Mouse (Mus musculus) thymus, adult 2 months (tissue): ENCODE data around the gene Fam222b. TPM values are rescaled to one million over a fixed set of nuclear protein-coding genes. Genes with fewer than 3 reads are reported as not detected.

Experiments used
- DNase-seq: peaks from one replicate; pipeline ENCODE4 v3.0.0; 2021
- H3K27ac ChIP-seq: fragments of 200-500 bp; 2 replicates; pipeline ENCODE4 v1.5.1; 2012; ENCODE audit warnings: low read length, control low read depth; ENCODE audit not compliant: control insufficient read depth, insufficient read depth
- H3K27me3 ChIP-seq: fragments of 200-500 bp; 2 replicates; pipeline ENCODE4 v1.6.1; 2012; ENCODE audit warnings: mild to moderate bottlenecking, low read length, moderate library complexity, mixed read lengths; ENCODE audit not compliant: control insufficient read depth, insufficient read depth
- H3K36me3 ChIP-seq: fragments of 200-500 bp; 2 replicates; pipeline ENCODE4 v1.6.1; 2012; ENCODE audit warnings: mild to moderate bottlenecking, low read length, moderate library complexity; ENCODE audit not compliant: control insufficient read depth, insufficient read depth
- H3K4me1 ChIP-seq: fragments of 200-500 bp; replicated peaks from 2 replicates; pipeline ENCODE4 v1.6.1; 2012; ENCODE audit warnings: low read length; ENCODE audit not compliant: control insufficient read depth, insufficient read depth
- H3K4me3 ChIP-seq: fragments of 200-500 bp; 2 replicates; pipeline ENCODE4 v1.5.1; 2012; ENCODE audit warnings: mild to moderate bottlenecking, low read length, control low read depth, moderate library complexity; ENCODE audit not compliant: control insufficient read depth, insufficient read depth
- CTCF ChIP-seq: fragments of 200-500 bp; IDR thresholded peaks from 2 replicates; pipeline ENCODE4 v1.5.1; 2012; ENCODE audit warnings: mild to moderate bottlenecking, control low read depth, low read length, moderate library complexity, borderline replicate concordance; ENCODE audit not compliant: control insufficient read depth, poor library complexity, insufficient read depth; ENCODE audit errors: extremely low read depth
- POLR2A ChIP-seq: fragments of 200-500 bp; IDR thresholded peaks from 2 replicates; pipeline ENCODE4 v1.6.1; 2012; ENCODE audit warnings: mild to moderate bottlenecking, low read length, control low read depth, moderate library complexity; ENCODE audit not compliant: control insufficient read depth, poor library complexity, insufficient read depth; ENCODE audit errors: extremely low read depth
- WGBS: fragments of 180-500 bp; shearing (Covaris S2); methylation state at CpG from one replicate; pipeline ENCODE4 v1.1.7; 2018; 5-methylcytosine and 5-hydroxymethylcytosine counted together
- polyA plus RNA-seq: library from polyadenylated mRNA; depleted of rRNA; stranded (reverse); fragments of >200 nt; gene quantifications from 2 replicates; pipeline ENCODE4 v1.2.3, GENCODE M21; 2012

Gene Fam222b
- polyA plus RNA-seq, 1 experiment, result 17.6 TPM

- H3K4me3 ChIP-seq, result no peak overlapping the region
- no peak for DNase-seq
- no peaks in the 10 kb centered on the region for H3K27me3 ChIP-seq
- H3K4me1 ChIP-seq, result peaks cover 9% of the 10 kb centered on the region
- TF ChIP-seq POLR2A (no peak), CTCF (no peak)
- no peak overlapping the region for H3K27ac ChIP-seq
- H3K36me3 ChIP-seq, result no peaks in the 10 kb centered on the region
These were observed 24.0 kb downstream of the Fam222b start for GRCm38 (mm10) chr11:78118467-78118866.

GRCm38 (mm10) chr11:78119898-78120297 is 25.4 kb downstream of the Fam222b start:
- H3K4me3 ChIP-seq, result no peak overlapping the region
- no peak overlapping the region for H3K27ac ChIP-seq
- H3K27me3 ChIP-seq, result no peaks in the 10 kb centered on the region
- peaks cover 9% of the 10 kb centered on the region for H3K4me1 ChIP-seq
- DNase-seq, result no peak
- 39% methylated on average over 8 of the region's 8 CpGs for WGBS
- H3K36me3 ChIP-seq, result no peaks in the 10 kb centered on the region
- no peak for TF ChIP-seq POLR2A
- TF ChIP-seq CTCF, result no peak

GRCm38 (mm10) chr11:78121176-78121575 is 26.7 kb downstream of the Fam222b start:
- Histone ChIP-seq H3K27ac (no peak overlapping the region), H3K4me3 (no peak overlapping the region), H3K36me3 (no peaks in the 10 kb centered on the region), H3K27me3 (no peaks in the 10 kb centered on the region), H3K4me1 (0 out of 2 replicates have a peak, but pooled peaks cover 2% of the 10 kb centered on the region)
- TF ChIP-seq CTCF (no peak), POLR2A (no peak)
- 96% methylated on average over 5 of the region's 5 CpGs for WGBS
- DNase-seq, result no peak

GRCm38 (mm10) chr11:78122815-78123214 is 28.4 kb downstream of the Fam222b start:
- WGBS, result 90% methylated on average over 4 of the region's 4 CpGs
- Histone ChIP-seq H3K4me3 (no peak overlapping the region), H3K27ac (no peak overlapping the region), H3K36me3 (no peaks in the 10 kb centered on the region), H3K4me1 (peaks cover 8% of the 10 kb centered on the region), H3K27me3 (no peaks in the 10 kb centered on the region)
- DNase-seq, result no peak
- TF ChIP-seq CTCF (no peak), POLR2A (no peak)

GRCm38 (mm10) chr11:78123782-78124181 is 29.3 kb downstream of the Fam222b start:
- H3K27ac ChIP-seq, result no peak overlapping the region
- no peaks in the 10 kb centered on the region for H3K27me3 ChIP-seq
- no peak for DNase-seq
- peaks cover 6% of the 10 kb centered on the region for H3K4me1 ChIP-seq
- TF ChIP-seq POLR2A (no peak), CTCF (no peak)
- H3K36me3 ChIP-seq, result no peaks in the 10 kb centered on the region
- no peak overlapping the region for H3K4me3 ChIP-seq

DNA sequence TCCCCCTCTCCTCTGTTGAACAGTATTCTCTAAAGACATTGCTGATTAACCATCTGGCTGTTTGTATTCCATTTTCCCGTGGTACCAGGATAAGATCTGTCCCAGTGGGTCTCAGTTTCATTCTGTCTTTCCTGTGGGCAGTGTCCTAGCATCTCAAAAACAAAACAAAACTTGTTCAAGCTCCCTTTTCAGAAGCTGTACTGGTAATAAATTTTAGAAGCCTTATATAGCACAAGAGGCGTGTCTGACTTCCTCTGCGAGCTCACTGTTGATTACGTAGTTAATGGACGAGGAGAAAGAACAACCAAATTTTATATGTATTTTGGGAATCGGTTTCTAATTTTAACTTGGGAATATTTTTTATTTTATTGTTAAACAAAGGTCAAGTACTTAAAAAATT is 31.2 kb downstream of the Fam222b start:
- H3K27me3 ChIP-seq, result no peaks in the 10 kb centered on the region
- peaks cover 6% of the 10 kb centered on the region for H3K4me1 ChIP-seq
- H3K36me3 ChIP-seq, result no peaks in the 10 kb centered on the region
- TF ChIP-seq CTCF (no peak), POLR2A (no peak)
- DNase-seq, result no peak
- WGBS, result 39% methylated on average over 6 of the region's 6 CpGs
- no peak overlapping the region for H3K4me3 ChIP-seq
- H3K27ac ChIP-seq, result no peak overlapping the region

GRCm38 (mm10) chr11:78126739-78127138 is 32.3 kb downstream of the Fam222b start:
- peaks cover 6% of the 10 kb centered on the region for H3K4me1 ChIP-seq
- TF ChIP-seq POLR2A, result no peak
- no peak for TF ChIP-seq CTCF
- no peak overlapping the region for H3K4me3 ChIP-seq
- WGBS, result 17% methylated on average over 4 of the region's 4 CpGs
- H3K27me3 ChIP-seq, result no peaks in the 10 kb centered on the region
- H3K36me3 ChIP-seq, result no peaks in the 10 kb centered on the region
- H3K27ac ChIP-seq, result no peak overlapping the region
- DNase-seq, result no peak
